Mouse (Mus musculus) intestine, postnatal 0 days (tissue): Measurements from ENCODE around the gene Plppr2. TPM values are rescaled to one million over a fixed set of nuclear protein-coding genes. Genes with fewer than 3 reads are reported as not detected.

ENCODE experiments used
- ATAC-seq: fragments of 200-750 bp; cut with Nextera tagmentation; 2 replicates; pipeline ENCODE4 v1.8.0; 2017; ENCODE audit warnings: mild to moderate bottlenecking, moderate TSS enrichment, moderate library complexity
- H3K27ac ChIP-seq: fragments of 300-500 bp; sonication (generic); 2 replicates; pipeline ENCODE4 v1.5.1; 2014; ENCODE audit warnings: mild to moderate bottlenecking, low read depth, low read length, moderate library complexity
- H3K27me3 ChIP-seq: fragments of 300-500 bp; sonication (generic); replicated peaks from 2 replicates; pipeline ENCODE4 v1.6.1; 2014; ENCODE audit warnings: low read length, mixed read lengths; ENCODE audit not compliant: control insufficient read depth, insufficient read depth
- H3K36me3 ChIP-seq: fragments of 300-500 bp; sonication (generic); 2 replicates; pipeline ENCODE4 v1.6.1; 2014; ENCODE audit warnings: mild to moderate bottlenecking, moderate library complexity; ENCODE audit not compliant: control insufficient read depth, insufficient read depth
- H3K4me1 ChIP-seq: fragments of 300-500 bp; sonication (generic); replicated peaks from 2 replicates; pipeline ENCODE4 v1.6.1; 2014; ENCODE audit warnings: antibody characterized with exemption, low read length, mixed read lengths; ENCODE audit not compliant: control insufficient read depth, insufficient read depth
- H3K4me2 ChIP-seq: fragments of 300-500 bp; sonication (generic); replicated peaks from 2 replicates; pipeline ENCODE4 v1.6.1; 2014; ENCODE audit warnings: low read depth, mild to moderate bottlenecking, moderate library complexity
- H3K4me3 ChIP-seq: fragments of 300-500 bp; sonication (generic); 2 replicates; pipeline ENCODE4 v1.5.1; 2014; ENCODE audit warnings: low read depth, low read length
- H3K9ac ChIP-seq: fragments of 300-500 bp; sonication (generic); 2 replicates; pipeline ENCODE4 v1.6.1; 2014; ENCODE audit warnings: mild to moderate bottlenecking, low read depth, low read length
- H3K9me3 ChIP-seq: fragments of 300-500 bp; sonication (generic); 2 replicates; pipeline ENCODE4 v1.6.1; 2016; ENCODE audit warnings: mixed run types; ENCODE audit not compliant: control insufficient read depth
- CTCF ChIP-seq: sonication (generic); IDR thresholded peaks from 2 replicates; pipeline ENCODE4 v1.5.1; 2016; ENCODE audit warnings: low read depth, mild to moderate bottlenecking, control low read depth, antibody characterized with exemption, moderate library complexity
- WGBS: fragments of 180-500 bp; shearing (Covaris S2); extraction: QIAGEN DNeasy Blood & Tissue Kit; methylation state at CpG from one replicate; pipeline ENCODE4 v1.1.7; 2014; 5-methylcytosine and 5-hydroxymethylcytosine counted together
- polyA plus RNA-seq: library from polyadenylated mRNA; unstranded; fragments of >200 nt; fragmentation: Nextera tagmentation; extraction: Ambion mirVana; gene quantifications from 2 replicates; pipeline ENCODE4 v1.2.1, GENCODE M21; 2015

The Plppr2 gene
- polyA plus RNA-seq, 1 experiment from 2014 or later, result 3.2 TPM

DNA sequence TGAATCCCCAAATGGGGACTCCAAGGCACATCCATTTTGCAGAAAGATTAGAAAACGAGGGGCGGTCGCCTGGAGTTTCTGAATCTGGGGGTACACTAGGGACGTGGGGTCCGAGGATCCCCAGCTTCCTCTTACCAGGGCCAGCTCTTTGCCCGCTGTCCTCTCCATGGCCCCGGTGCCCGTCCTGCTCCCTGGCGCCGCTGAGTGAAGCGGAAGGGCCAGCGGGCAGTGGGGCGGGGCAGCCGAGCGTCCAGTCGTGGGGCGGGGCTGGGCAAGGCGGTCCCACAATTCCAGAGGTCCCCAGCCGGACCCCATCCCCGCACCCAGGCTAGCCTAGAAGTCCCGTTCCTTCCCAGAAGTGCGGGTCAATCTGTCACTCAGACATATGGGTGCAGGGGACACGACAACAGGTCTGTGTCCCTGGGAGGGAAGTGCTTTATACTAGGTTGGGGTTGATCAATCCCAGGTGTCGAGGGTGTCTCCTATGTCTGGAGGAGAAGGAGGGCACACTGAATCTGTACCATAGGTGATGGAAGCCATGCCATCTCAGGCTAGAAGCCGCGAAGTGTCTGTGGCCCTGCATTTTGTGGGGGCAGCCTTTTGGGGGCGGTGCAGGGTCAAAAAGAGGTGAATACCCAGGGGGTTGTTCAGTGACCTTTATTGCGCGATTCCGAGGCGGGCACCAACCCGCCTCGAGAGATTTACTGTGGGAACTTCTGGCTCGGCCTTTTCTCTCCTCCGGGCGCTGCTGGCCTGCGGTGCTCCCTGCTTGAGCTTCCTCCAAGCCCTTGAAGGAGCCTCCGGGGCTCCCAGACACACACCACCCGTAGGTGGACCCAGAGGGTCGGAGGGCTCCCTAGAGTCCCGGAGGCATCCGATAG is 52.6 kb downstream of the Plppr2 start, which contains the start of gene Rgl3:
Gene Rgl3, minus strand, starts transcription at position 217 of the 881 bp plus-strand sequence.
- H3K4me2 ChIP-seq, result peak within 1 kb of the TSS; percentile 82
- no peaks in the 10 kb centered on the region; the same call in 1 of the 2 replicates for H3K4me1 ChIP-seq
- H3K9me3 ChIP-seq, result no peaks in the 10 kb centered on the region
- H3K4me3 ChIP-seq, result peak within 1 kb of the TSS; percentile 52
- H3K36me3 ChIP-seq, result no peaks in the 10 kb centered on the region
- WGBS, result 3% methylated on average over 42 of the region's 42 CpGs
- peak within 1 kb of the TSS; percentile 17; the same call in 1 of the 2 replicates for H3K9ac ChIP-seq
- ATAC-seq, result 0 out of 2 replicates have a peak, but pooled peaks have one; percentile 17
- H3K27me3 ChIP-seq, result peaks cover 44% of the 10 kb centered on the region
- TF ChIP-seq CTCF, result no peak; the same call in 1 of the 2 replicates
- H3K27ac ChIP-seq, result no peak within 1 kb of the TSS

DNA sequence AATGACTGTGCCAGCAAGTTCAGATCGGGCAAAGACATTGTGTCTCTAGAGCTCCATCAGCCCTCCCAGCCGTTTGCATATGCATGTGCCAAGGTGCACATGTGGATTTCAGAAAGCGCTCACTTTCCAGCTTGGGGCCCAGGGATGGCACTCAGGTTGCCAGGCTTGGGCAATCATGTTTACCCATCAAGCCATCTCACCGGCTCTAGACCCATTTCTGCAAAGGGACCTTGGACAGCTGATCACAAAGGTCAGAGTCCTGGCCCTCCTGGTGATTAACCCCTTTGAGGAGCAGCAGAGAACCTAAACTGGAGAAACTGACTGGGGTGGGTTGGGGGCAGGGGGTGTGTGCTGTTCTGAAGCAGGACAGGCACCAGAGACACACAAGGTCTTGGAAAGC is 55.4 kb downstream of the Plppr2 start:
- peaks cover 44% of the 10 kb centered on the region for H3K27me3 ChIP-seq
- ATAC-seq, result no peak
- H3K4me2 ChIP-seq, result no peak overlapping the region
- no peak overlapping the region for H3K27ac ChIP-seq
- no peaks in the 10 kb centered on the region for H3K36me3 ChIP-seq
- no peaks in the 10 kb centered on the region for H3K9me3 ChIP-seq
- H3K9ac ChIP-seq, result no peak overlapping the region
- no peaks in the 10 kb centered on the region; the same call in 1 of the 2 replicates for H3K4me1 ChIP-seq
- WGBS, result 59% methylated on average over 4 of the region's 4 CpGs
- H3K4me3 ChIP-seq, result no peak overlapping the region
- TF ChIP-seq CTCF, result no peak

GRCm38 (mm10) chr9:21996178-21996867 is 59.5 kb downstream of the Plppr2 start:
- no peak for TF ChIP-seq CTCF
- Histone ChIP-seq H3K9ac (no peak overlapping the region), H3K4me3 (no peak overlapping the region), H3K27me3 (peaks cover 5% of the 10 kb centered on the region), H3K4me2 (no peak overlapping the region), H3K9me3 (no peaks in the 10 kb centered on the region), H3K36me3 (no peaks in the 10 kb centered on the region), H3K4me1 (no peaks in the 10 kb centered on the region), H3K27ac (no peak overlapping the region)
- WGBS, result 84% methylated on average over 3 of the region's 3 CpGs
- no peak for ATAC-seq

Other genes starting within 250 kb of the Plppr2 start
- 22.8 and 26.6 TPM in 2 replicates for gene Ldlr, start 213.6 kb upstream of the Plppr2 start, polyA plus RNA-seq
- gene Spc24, start 176.7 kb upstream of the Plppr2 start, polyA plus RNA-seq, result 23.5 and 32.4 TPM in 2 replicates
- 6.4 TPM in 2 replicates for gene Kank2, start 138.3 kb upstream of the Plppr2 start, polyA plus RNA-seq
- gene Angptl8, start 101.5 kb upstream of the Plppr2 start, polyA plus RNA-seq, result 15.9 and 21.1 TPM in 2 replicates
- 15.5 and 18.4 TPM in 2 replicates for gene Dock6, start 84.4 kb upstream of the Plppr2 start, polyA plus RNA-seq
- gene Rab3d, start 18.8 kb upstream of the Plppr2 start, polyA plus RNA-seq, result 19.9 and 20.3 TPM in 2 replicates
- 0.63 and 0.99 TPM in 2 replicates for gene Ccdc159, start 9.6 kb upstream of the Plppr2 start, polyA plus RNA-seq
- 83.1 and 88.2 TPM in 2 replicates for gene Tmem205, start 9.5 kb upstream of the Plppr2 start, polyA plus RNA-seq
- gene Swsap1, start 18.7 kb downstream of the Plppr2 start, polyA plus RNA-seq, result 4.6 and 4.8 TPM in 2 replicates
- gene Epor, start 26.5 kb downstream of the Plppr2 start, polyA plus RNA-seq, result 3.2 and 3.8 TPM in 2 replicates
- 2.1 and 2.5 TPM in 2 replicates for gene Rgl3, start 52.4 kb downstream of the Plppr2 start, polyA plus RNA-seq
- gene Ccdc151, start 65.6 kb downstream of the Plppr2 start, polyA plus RNA-seq, result 0.22 and 0.35 TPM in 2 replicates
- 98.6 and 104 TPM in 2 replicates for gene Prkcsh, start 65.8 kb downstream of the Plppr2 start, polyA plus RNA-seq
- 0.78 and 0.99 TPM in 2 replicates for gene Elavl3, start 115.0 kb downstream of the Plppr2 start, polyA plus RNA-seq
- not detected in 2 replicates for gene Gm49318, start 134.2 kb downstream of the Plppr2 start, polyA plus RNA-seq
- 4.2 and 4.5 TPM in 2 replicates for gene Zfp653, start 134.3 kb downstream of the Plppr2 start, polyA plus RNA-seq
- 23.8 and 25.3 TPM in 2 replicates for gene Ecsit, start 148.4 kb downstream of the Plppr2 start, polyA plus RNA-seq
- gene Cnn1, start 162.2 kb downstream of the Plppr2 start, polyA plus RNA-seq, result 419 and 432 TPM in 2 replicates
- gene Elof1, start 180.1 kb downstream of the Plppr2 start, polyA plus RNA-seq, result 93.7 and 99.4 TPM in 2 replicates
- 175 and 178 TPM in 2 replicates for gene Acp5, start 198.7 kb downstream of the Plppr2 start, polyA plus RNA-seq
- 121 and 123 TPM in 2 replicates for gene Pigyl, start 219.8 kb downstream of the Plppr2 start, polyA plus RNA-seq